Comparison of ENCODE assay signal across 29 mouse cellular contexts in the genomic region with DNA sequence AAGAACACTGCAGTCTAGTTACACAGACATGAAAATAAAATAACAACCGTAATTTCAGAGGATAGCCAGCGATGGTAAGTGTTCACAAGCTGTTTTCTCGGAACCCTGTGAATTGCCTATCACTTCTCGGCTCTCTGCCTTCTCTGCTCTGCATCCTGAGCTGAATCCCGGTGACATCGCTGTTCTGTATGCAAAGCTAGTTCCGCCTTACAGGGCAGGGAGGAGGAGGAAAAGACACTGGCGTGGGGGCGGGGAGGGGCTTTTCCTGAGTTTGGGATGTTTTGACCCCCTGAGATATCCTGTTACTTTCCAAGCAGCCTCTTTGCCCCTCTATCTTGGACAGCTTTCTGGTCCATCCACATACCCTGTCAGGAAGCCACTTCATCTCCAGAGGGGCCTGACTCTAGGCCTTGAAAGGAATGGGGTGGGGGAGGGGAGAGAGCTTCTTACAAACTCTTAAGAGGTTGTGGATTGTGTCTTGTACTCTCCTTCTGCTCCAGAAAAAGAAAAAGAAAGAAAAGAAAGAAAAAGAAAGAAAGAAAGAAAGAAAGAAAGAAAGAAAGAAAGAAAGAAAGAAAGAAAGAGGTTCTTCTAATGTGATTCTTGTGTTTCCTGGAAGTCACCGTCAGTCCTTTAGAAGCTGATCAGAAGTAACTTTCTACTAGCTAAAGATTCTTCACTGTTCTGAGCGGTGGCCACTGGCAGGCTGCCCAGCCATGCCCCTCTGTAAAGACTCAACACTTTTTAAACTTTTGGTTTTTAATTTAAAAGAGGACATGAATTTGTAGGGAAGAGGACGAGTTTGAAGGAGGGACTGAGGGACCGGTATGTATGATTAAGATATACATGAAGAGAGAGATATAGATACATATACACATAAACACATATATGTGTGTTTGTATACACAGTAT. TPM values are rescaled to one million over a fixed set of nuclear protein-coding genes. Genes with fewer than 3 reads are reported as not detected.
DNase-seq lines count a peak whose midpoint lies in the region; ATAC-seq and TF ChIP-seq lines count a peak whose summit lies in the region.
"Had no signal": no experiment of that assay in that cellular context is flagged by ENCODE, and none has a peak within 500 bp of the region (broad histone marks: within the 10 kb centered on the region; RNA-seq: fewer than 3 reads in every experiment).

No protein-coding gene starts in this region.

- no peak for TF ChIP-seq CTCF in lung, embryonic 14.5 days (IDR thresholded peaks at IDR 0.05; ENCODE audit: low read depth)
- no peak for TF ChIP-seq CTCF in lung, adult 2 months (IDR thresholded peaks at IDR 0.05; ENCODE audit: insufficient read depth, low read length)
- TF ChIP-seq CTCF in E14TG2a.4 (conservative IDR thresholded peaks at IDR 0.05; ENCODE audit: low read length) = no peak

- no peak overlapping the region for H3K27ac ChIP-seq in embryonic facial prominence, embryonic 11.5 days (replicated peaks; ENCODE audit: low read depth, low read length)
- no peak overlapping the region; the same call in 1 of the 2 replicates for H3K27ac ChIP-seq in embryonic facial prominence, embryonic 10.5 days (replicated peaks)
- H3K27ac ChIP-seq in lung, embryonic 14.5 days (ENCODE audit: low read depth) = no peak overlapping the region
- H3K27ac ChIP-seq: embryonic facial prominence, embryonic 13.5 days; hindbrain, postnatal 0 days; limb, embryonic 10.5 days; liver, embryonic 15.5 days; stomach, postnatal 0 days had no signal

- H3K4me1 ChIP-seq in embryonic facial prominence, embryonic 11.5 days (ENCODE audit: control insufficient read depth, insufficient read depth, low read length) = peaks cover 3% of the 10 kb centered on the region
- H3K4me1 ChIP-seq in embryonic facial prominence, embryonic 10.5 days = peaks cover 50% of the 10 kb centered on the region
- peaks cover 30% of the 10 kb centered on the region for H3K4me1 ChIP-seq in lung, embryonic 14.5 days (ENCODE audit: insufficient read depth)
- H3K4me1 ChIP-seq in lung, adult 2 months (ENCODE audit: control insufficient read depth, insufficient read depth, low read length) = peaks cover 15% of the 10 kb centered on the region
- H3K4me1 ChIP-seq in E14TG2a.4 (replicated peaks; ENCODE audit: low read depth, low read length) = peaks cover 85% of the 10 kb centered on the region

- ATAC-seq in embryonic facial prominence, embryonic 11.5 days (replicated peaks; ENCODE audit: insufficient number of reproducible peaks, low FRiP score, low TSS enrichment, low read depth) = no peak; the same call in 1 of the 2 replicates
- ATAC-seq in lung, embryonic 14.5 days (ENCODE audit: insufficient read depth) = no peak
- ATAC-seq: activated CD4-positive, CD25-positive, alpha-beta regulatory T cell, adult 4 months; hindbrain, postnatal 0 days; intestine, embryonic 16.5 days; Patski had no signal

- TF ChIP-seq POLR2A in lung, adult 2 months (IDR thresholded peaks at IDR 0.05; ENCODE audit: borderline replicate concordance, extremely low read depth, low read depth, low read length) = no peak

- no peaks in the 10 kb centered on the region for H3K27me3 ChIP-seq in embryonic facial prominence, embryonic 11.5 days (ENCODE audit: control insufficient read depth, insufficient read depth, low read length)
- H3K27me3 ChIP-seq in embryonic facial prominence, embryonic 10.5 days (replicated peaks; ENCODE audit: low read depth, poor library complexity, severe bottlenecking) = peaks cover 10% of the 10 kb centered on the region; the same call in 1 of the 2 replicates
- no peaks in the 10 kb centered on the region for H3K27me3 ChIP-seq in lung, embryonic 14.5 days (ENCODE audit: insufficient read depth, low read length)
- no peaks in the 10 kb centered on the region for H3K27me3 ChIP-seq in E14TG2a.4 (ENCODE audit: insufficient read depth, low read length)
- H3K27me3 ChIP-seq: embryonic facial prominence, embryonic 13.5 days; liver, embryonic 15.5 days; megakaryocyte, embryonic 14.5 days; Patski had no signal

- no peaks in the 10 kb centered on the region for H3K36me3 ChIP-seq in embryonic facial prominence, embryonic 11.5 days (replicated peaks; ENCODE audit: control insufficient read depth, insufficient read depth, low read depth, low read length)
- no peaks in the 10 kb centered on the region for H3K36me3 ChIP-seq in embryonic facial prominence, embryonic 10.5 days (replicated peaks)
- no peaks in the 10 kb centered on the region for H3K36me3 ChIP-seq in lung, embryonic 14.5 days (ENCODE audit: insufficient read depth)
- H3K36me3 ChIP-seq in E14TG2a.4 (ENCODE audit: insufficient read depth, low read length) = peaks cover 11% of the 10 kb centered on the region
- H3K36me3 ChIP-seq: embryonic facial prominence, embryonic 13.5 days; limb, embryonic 10.5 days; liver, embryonic 15.5 days had no signal

- H3K4me2 ChIP-seq in embryonic facial prominence, embryonic 11.5 days (ENCODE audit: low read depth, low read length) = peak overlapping the region; percentile 13; the same call in 1 of the 2 replicates
- H3K4me2 ChIP-seq in lung, embryonic 14.5 days = no peak overlapping the region
- H3K4me2 ChIP-seq: embryonic facial prominence, embryonic 13.5 days; liver, embryonic 15.5 days had no signal

- WGBS in embryonic facial prominence, embryonic 11.5 days = 39% methylated on average over 13 of the region's 13 CpGs
- WGBS in embryonic facial prominence, embryonic 10.5 days = 42% methylated on average over 13 of the region's 13 CpGs
- 39% methylated on average over 13 of the region's 13 CpGs for WGBS in lung, embryonic 14.5 days
- 74% methylated on average over 13 of the region's 13 CpGs for WGBS in lung, adult 2 months

- H3K4me3 ChIP-seq in embryonic facial prominence, embryonic 11.5 days (ENCODE audit: low read depth, low read length) = no peak overlapping the region
- no peak overlapping the region for H3K4me3 ChIP-seq in embryonic facial prominence, embryonic 10.5 days
- H3K4me3 ChIP-seq in lung, embryonic 14.5 days (ENCODE audit: low read depth, low read length) = no peak overlapping the region
- no peak overlapping the region for H3K4me3 ChIP-seq in lung, adult 2 months (replicated peaks; ENCODE audit: extremely low read depth, low read depth, low read length)
- peak overlapping the region; percentile 48 for H3K4me3 ChIP-seq in E14TG2a.4 (replicated peaks; ENCODE audit: low read length)
- H3K4me3 ChIP-seq: embryonic facial prominence, embryonic 13.5 days; erythroblast, embryonic 14.5 days; limb, embryonic 10.5 days; liver, embryonic 15.5 days; megakaryocyte, embryonic 14.5 days had no signal

- no peak for DNase-seq in embryonic facial prominence, embryonic 11.5 days (ENCODE audit: low spot score)
- DNase-seq in embryonic facial prominence, embryonic 10.5 days (ENCODE audit: low spot score) = no peak
- peak; percentile 51 for DNase-seq in lung, embryonic 14.5 days
- no peak for DNase-seq in lung, adult 2 months
- peak; percentile 51 for DNase-seq in embryo, embryonic 11 days
- no peak for DNase-seq in retina, postnatal 1 day
- DNase-seq: adrenal gland, adult 8-10 months; cerebellum, adult 2 months; cerebellum, postnatal 25 days; gastrocnemius, postnatal 10 days; heart, adult 18-20 months; kidney, postnatal 14 days; liver; lung, postnatal 36 days; right cerebral cortex, postnatal 14 days; thymus, adult 2 months; thymus, postnatal 4 days had no signal

- no peaks in the 10 kb centered on the region for H3K9me3 ChIP-seq in embryonic facial prominence, embryonic 11.5 days (replicated peaks; ENCODE audit: control insufficient read depth, low read length)
- no peaks in the 10 kb centered on the region for H3K9me3 ChIP-seq in embryonic facial prominence, embryonic 10.5 days
- no peaks in the 10 kb centered on the region for H3K9me3 ChIP-seq in lung, embryonic 14.5 days (ENCODE audit: low read depth, low read length)
- H3K9me3 ChIP-seq in E14TG2a.4 (ENCODE audit: low read length) = no peaks in the 10 kb centered on the region
- H3K9me3 ChIP-seq: embryonic facial prominence, embryonic 13.5 days; G1E; limb, embryonic 10.5 days; liver, embryonic 15.5 days; megakaryocyte, embryonic 14.5 days had no signal

- H3K9ac ChIP-seq in embryonic facial prominence, embryonic 11.5 days (replicated peaks; ENCODE audit: low read length) = no peak overlapping the region
- H3K9ac ChIP-seq in lung, embryonic 14.5 days = no peak overlapping the region
- H3K9ac ChIP-seq: embryonic facial prominence, embryonic 13.5 days; liver, embryonic 15.5 days had no signal

RNA-seq across cellular contexts. Expression of a gene that starts 14.3 kb away (rescaled TPM):
- polyA plus RNA-seq in embryonic facial prominence, embryonic 11.5 days (2014; fragmentation: Nextera tagmentation; extraction: Ambion mirVana) = 15.3 and 17.1 TPM in 2 replicates
- 12.3 and 13.5 TPM in 2 replicates for polyA plus RNA-seq in embryonic facial prominence, embryonic 10.5 days (2016; fragmentation: Nextera tagmentation; extraction: Ambion mirVana)
- polyA plus RNA-seq in lung, embryonic 14.5 days (2014; fragmentation: Nextera tagmentation; extraction: Ambion mirVana) = 15.6 TPM in 2 replicates
- 21.0 and 21.8 TPM in 2 replicates for polyA plus RNA-seq in lung, adult 2 months (2012; rRNA removed)

Comparison
In these comparisons a context has a peak if more than half of its experiments do, and no peak if none do; other contexts are left out.
1. DNase-seq: peak in lung, embryonic 14.5 days (single experiment) and embryo, embryonic 11 days (single experiment); none in embryonic facial prominence, embryonic 11.5 days (single experiment), embryonic facial prominence, embryonic 10.5 days (single experiment), lung, adult 2 months (single experiment) and retina, postnatal 1 day (single experiment).